Mouse (Mus musculus) adrenal gland (tissue): Measurements from ENCODE around the gene Dnase1.
"Not testable (repeated sequence)": the region's sequence is repeated elsewhere in the genome, so short reads cannot be mapped to it uniquely, and the experiment has no call there.

Experiments used
- intact Hi-C: fragments of 180-260 bp; cut with DNase I; formaldehyde crosslinking; loops from one replicate; pipeline ENCODE4 v1.15.1; 2025
- long read RNA-seq, 2 experiments: library from polyadenylated mRNA; unstranded; transcript quantifications; one replicate each; pipeline ENCODE4 v2.0.0; 2020; ENCODE audit warnings: borderline replicate concordance in 1 of 2; ENCODE audit not compliant: insufficient replicate concordance in 1 of 2

Gene Dnase1
- long read RNA-seq, experiment 1, partial matches to known transcripts: 0 of 1 reads
- long read RNA-seq, experiment 1, other reads (novel, unspliced or antisense): 1 of 1 reads
- long read RNA-seq, experiment 2: 0 reads

- intact Hi-C loops: no loop called here
Observed at GRCm38 (mm10) chr16:4036807-4037206, at the start of gene Dnase1. Gene Dnase1 (plus strand): TSS chr16:4036942.

- intact Hi-C loops: no loop called here
Observed at GRCm38 (mm10) chr16:3988410-3988809, 48.3 kb upstream of the Dnase1 start.

DNA sequence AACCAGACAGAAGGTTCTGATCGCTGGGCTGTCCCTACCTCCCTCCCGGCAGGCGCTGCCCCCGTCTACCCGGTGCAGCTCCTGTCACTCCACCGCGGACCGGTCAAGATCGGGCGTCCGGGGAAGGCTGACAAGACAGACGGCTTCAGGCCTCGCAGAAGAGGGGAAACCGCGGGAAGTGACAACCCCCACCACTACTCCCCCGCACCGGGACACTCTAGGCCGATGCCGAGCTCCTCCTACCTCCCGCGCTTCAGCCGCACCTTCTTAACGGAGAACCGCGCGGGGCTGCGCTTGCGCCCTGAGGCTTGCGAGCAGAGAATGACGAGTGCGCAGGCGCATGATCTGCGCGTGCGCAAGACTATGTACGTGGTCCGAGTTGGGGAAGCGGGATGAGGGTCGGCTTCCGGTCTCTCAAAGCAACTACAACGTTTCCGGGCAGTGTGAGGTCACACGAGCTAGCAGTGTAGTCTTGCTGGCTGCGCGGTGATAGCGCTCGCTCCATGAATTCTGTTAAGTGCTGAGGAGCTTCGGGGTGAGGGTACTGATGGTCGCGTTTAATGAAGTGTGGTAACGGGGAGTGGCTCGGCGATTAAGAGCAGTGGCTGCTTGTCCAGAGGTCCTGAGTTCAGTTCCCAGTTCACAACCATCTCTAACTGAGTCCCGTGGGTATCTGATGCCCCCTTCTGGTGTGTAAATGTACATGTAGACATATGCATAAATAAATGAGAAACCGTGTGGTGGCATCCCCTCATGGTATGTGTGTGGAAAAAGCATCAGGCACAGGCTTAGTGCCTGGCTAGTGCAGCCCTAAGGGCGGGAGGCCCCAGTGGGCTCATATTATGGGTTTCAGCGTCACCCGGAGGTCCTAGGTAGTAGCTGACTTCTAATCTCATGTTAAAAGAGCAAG, 33.0 kb upstream of the Dnase1 start, which contains the start of gene Slx4:
Gene Slx4, minus strand, starts transcription at position 282 of the 910 bp plus-strand sequence.
- intact Hi-C loops: loop anchor here (5.0 to 10.0 kb wide), 2 partner anchors 96 to 169 kb away; partner anchors contain the start of genes 1700037C18Rik, Cluap1 and Olfr15

GRCm38 (mm10) chr16:4012882-4013570, 23.7 kb upstream of the Dnase1 start:
- intact Hi-C loops: no loop called here

- intact Hi-C loops: no loop called here
Observed at GRCm38 (mm10) chr16:4014040-4014668, 22.6 kb upstream of the Dnase1 start.

GRCm38 (mm10) chr16:4016786-4017185, 20.0 kb upstream of the Dnase1 start:
- intact Hi-C loops: not testable (repeated sequence)

DNA sequence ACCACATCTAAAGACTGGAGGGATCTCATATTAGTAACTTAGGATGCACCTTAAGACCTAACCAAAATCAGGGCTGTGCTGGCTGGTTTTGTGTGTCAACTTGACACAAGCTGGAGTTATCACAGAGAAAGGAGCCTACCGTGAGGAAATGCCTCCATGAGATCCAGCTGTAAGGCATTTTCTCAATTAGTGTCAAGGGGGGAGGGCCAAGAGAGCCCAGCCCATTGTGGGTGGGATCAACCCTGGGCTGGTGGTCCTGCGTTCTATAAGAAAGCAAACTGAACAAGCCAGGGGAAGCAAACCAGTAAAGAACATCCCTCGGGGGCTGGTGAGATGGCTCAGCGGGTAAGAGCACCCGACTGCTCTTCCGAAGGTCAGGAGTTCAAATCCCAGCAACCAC, 19.3 kb upstream of the Dnase1 start:
- intact Hi-C loops: not testable (repeated sequence)

DNA sequence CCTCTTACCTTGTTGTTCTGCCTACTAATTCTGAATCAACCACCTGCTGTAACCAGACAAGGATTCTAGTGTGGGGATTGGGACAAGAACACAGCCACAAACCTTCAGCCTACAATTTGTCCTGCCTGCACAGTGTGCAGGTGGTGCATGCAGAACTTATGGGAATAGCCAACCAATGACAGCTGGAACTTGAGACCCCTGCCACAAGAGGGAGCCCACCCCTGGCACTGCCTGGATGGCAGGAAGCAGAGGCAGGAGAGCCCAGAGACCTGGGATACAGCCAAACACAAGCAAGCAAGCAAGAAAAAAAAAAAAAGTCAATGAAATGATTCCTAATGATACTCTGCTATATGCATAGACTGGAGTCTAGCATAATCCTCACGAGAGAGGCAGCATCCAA, 15.5 kb upstream of the Dnase1 start:
- intact Hi-C loops: no loop called here

DNA sequence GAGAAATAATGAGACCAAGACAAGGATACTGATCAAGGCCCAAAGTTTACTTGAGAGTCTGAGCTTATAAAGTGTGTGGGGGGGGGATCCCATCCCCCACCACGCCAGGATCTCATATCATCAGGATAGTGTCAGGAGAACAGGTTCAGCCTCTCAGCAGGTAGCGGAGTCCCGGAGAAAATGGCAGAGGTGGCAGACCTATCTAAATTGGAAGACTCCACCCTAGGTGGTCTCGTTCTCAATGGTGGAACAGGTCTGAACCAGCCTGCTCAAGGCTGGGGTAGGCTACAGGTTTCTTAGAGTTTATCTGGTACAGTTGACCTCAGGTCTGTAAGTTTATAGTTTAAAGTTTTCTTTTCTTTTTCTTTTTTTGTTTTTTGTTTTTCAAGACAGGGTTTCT, 14.0 kb upstream of the Dnase1 start:
- intact Hi-C loops: no loop called here

DNA sequence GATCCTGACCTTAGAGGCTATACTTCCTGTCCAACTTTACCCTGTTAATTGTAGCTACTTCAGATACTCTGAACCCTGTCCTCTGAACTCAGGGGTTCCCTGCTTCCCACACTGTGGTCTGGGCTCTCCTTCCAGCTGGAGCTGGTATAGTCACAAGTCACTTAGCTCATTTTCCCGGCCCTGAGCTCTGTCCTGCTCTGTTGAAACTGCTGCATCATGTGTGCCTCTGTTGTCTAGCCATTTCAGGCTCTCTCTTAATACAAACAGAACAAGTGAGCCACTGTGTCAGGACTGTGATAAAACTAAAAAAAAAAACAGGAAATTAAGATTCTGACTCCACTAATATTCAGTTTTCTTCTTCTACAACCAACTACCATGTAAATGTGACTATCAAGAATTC, 10.1 kb upstream of the Dnase1 start:
- intact Hi-C loops: no loop called here

GRCm38 (mm10) chr16:4027211-4027610, 9.5 kb upstream of the Dnase1 start:
- intact Hi-C loops: no loop called here

GRCm38 (mm10) chr16:4029371-4029841, 7.3 kb upstream of the Dnase1 start:
- intact Hi-C loops: no loop called here

DNA sequence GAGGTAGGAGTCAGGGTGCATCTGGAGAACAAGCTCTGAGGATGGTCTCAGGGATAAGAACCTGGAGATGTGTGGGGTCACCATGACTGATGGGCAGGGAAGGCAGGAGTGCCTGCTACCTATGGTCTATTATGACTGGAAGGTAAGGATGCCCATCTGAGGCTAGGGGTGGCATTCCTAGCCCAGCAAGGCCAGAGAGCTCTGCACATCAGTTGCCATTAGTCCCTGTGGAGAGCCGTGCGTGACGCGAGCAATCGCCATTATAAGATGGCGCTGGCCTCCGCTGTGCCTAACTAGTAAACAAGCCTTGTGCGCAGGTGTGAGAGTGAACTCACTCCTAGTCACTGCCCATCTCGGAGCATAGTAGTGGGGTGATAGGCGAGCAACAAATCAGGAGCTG, 6.2 kb upstream of the Dnase1 start:
- intact Hi-C loops: no loop called here

DNA sequence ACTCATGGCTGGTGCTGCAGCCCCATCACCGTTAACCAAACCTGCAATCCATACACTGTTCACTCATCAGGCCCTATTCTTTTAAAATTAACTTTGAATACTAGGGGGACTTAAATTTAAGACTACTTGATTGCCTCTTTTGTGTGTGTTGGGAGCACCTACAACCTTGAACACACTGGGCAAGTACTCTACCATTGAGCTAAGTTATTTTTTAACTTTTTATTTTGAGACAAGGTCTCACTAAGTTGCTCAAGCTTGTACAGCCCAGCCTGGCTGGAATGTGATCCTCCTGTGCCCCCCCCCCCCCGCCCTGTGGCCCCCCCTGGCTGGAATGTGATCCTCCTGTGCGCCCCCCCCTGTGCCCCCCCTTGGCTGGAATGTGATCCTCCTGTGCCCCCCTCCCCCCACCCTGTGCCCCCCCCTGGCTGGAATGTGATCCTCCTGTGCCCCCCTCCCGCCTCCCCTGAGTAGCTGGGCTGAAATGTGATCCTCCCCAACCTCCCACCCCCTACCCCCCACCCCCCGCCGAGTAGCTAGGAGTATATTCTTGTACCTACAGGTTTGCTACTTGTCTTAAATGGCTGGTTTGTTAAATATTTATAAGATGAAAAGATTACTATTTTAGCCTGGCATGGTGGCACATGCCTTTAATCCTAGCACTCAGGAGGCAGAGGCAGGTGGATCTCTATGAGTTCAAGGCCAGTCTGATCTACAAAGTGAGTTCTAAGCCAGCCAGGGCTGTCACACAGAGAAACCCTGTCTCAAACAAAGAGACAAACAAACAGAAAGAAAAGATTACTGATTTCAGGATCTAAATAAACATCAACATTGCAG, 5.1 kb upstream of the Dnase1 start:
- intact Hi-C loops: no loop called here

- intact Hi-C loops: no loop called here
Observed at GRCm38 (mm10) chr16:4032341-4032748, 4.4 kb upstream of the Dnase1 start.

DNA sequence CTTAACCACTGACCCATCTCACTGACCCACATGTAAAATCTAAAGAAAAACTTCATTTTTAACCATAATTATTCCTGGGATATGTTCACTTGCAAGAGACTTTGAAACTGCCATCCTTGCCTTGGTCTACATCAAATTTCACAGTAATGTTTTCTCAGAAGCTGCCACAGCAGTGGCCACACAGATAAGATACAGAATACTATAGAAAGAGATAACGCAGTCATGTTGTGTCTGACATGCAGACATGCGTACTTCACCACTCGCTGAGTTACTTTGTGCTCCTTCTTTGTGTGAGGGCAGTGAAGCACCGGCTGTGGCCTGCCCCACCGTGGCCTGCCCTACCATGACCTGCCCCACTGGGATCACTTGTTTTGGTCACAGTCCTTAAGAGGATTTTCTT, 2.8 kb upstream of the Dnase1 start:
- intact Hi-C loops: no loop called here

GRCm38 (mm10) chr16:4034476-4034875, 2.3 kb upstream of the Dnase1 start:
- intact Hi-C loops: no loop called here

DNA sequence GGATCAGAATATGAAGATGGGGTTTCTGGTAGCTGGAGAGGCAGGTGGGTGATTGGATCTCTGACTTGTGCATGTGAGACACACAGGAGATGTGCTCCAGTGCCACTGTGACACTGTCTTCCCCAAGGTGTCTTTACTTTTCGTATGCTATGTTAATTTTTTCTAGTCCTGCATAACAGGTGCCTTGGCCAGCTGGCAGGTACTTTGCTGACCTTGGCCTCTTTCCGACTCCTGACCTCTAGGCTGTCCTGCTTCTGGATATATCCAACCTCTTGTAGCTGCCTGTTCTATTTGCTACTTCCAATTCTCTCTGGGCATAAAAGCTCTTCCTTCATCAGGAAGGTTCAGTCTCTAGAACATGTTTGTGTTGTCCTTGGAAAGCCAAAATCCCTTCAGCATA, 1.2 kb upstream of the Dnase1 start:
- intact Hi-C loops: no loop called here

- intact Hi-C loops: no loop called here
Observed at GRCm38 (mm10) chr16:4037690-4038089, 948 bp downstream of the Dnase1 start.

GRCm38 (mm10) chr16:4040206-4040605, 3.5 kb downstream of the Dnase1 start:
- intact Hi-C loops: no loop called here

GRCm38 (mm10) chr16:4041646-4042045, 4.9 kb downstream of the Dnase1 start:
- intact Hi-C loops: no loop called here
